Mouse (Mus musculus) thymus, postnatal 36 days (tissue): ENCODE results near the gene 2310002L09Rik.
"Not testable (repeated sequence)": the region's sequence is repeated elsewhere in the genome, so short reads cannot be mapped to it uniquely, and the experiment has no call there.

Source experiments
- DNase-seq, 2 experiments: peaks; one replicate each; pipeline ENCODE4 v3.0.0; 2022; ENCODE audit warnings: mixed read lengths in 2 of 2

The 2310002L09Rik gene

GRCm38 (mm10) chr4:73950375-73950896 is at the start of gene 2310002L09Rik:
Gene 2310002L09Rik (minus strand): TSS chr4:73950846.
- DNase-seq: no peak

DNA sequence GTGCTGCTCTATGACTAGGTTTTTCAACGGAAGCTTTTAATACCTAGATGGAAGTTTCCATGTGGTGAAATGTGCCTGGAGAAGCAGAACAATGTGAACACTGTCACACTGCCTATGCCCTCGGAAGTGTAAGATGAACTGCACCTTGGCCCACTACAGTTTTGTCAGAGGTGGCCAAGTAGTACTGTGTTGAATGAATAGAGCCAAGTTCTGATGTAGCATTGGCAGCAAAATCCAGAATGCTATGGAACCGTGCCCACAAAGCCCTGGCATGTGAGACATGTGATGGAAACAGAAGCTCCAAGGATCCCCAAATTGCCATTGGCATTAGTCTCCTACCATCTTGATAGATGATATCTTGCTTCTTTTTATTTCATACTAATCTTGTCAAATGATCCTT is 29.8 kb upstream of the 2310002L09Rik start:
- no peak for DNase-seq

DNA sequence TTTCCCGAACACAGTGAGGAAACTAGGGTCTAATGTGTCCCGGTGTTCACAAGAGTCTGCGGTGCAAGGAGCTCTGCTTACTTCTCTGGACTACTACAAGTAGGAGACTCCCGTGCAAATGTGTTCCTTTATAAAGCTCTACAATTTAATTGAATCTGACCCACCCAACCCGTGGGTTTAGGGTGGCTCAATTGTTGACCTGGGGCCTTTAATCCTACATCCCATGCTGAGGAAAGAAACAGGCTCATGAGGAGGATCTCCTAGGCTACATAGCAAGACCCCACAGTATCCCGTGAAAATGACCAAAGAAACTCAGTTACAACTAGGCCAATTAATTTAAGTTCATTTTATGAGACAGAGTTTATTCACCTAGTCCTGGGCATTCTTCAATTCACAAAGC is 30.0 kb downstream of the 2310002L09Rik start, which contains the start of gene Gm11756:
Gene Gm11756 (minus strand): TSS at position 101 of the 400 bp plus-strand sequence.
- DNase-seq: not testable (repeated sequence)

GRCm38 (mm10) chr4:73905853-73906252 is 44.8 kb downstream of the 2310002L09Rik start, which contains the start of gene Gm13871:
Gene Gm13871 (minus strand): TSS chr4:73905953.
- not testable (repeated sequence) for DNase-seq

DNA sequence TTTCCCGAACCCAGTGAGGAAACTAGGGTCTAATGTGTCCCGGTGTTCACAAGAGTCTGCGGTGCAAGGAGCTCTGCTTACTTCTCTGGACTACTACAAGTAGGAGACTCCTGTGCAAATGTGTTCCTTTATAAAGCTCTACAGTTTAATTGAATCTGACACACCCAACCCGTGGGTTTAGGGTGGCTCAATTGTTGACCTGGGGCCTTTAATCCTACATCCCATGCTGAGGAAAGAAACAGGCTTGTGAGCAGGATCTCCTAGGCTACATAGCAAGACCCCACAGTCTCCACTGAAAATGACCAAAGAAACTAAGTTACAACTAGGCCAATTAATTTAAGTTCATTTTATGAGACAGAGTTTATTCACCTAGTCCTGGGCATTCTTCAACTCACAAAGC is 59.6 kb downstream of the 2310002L09Rik start, which contains the start of gene Gm11757:
Gene Gm11757 (minus strand): TSS at position 101 of the 400 bp plus-strand sequence.
- DNase-seq: not testable (repeated sequence)
